Mouse (Mus musculus): ENCODE measurements around the gene Cyp27b1.
"Not testable (repeated sequence)": the region's sequence is repeated elsewhere in the genome, so short reads cannot be mapped to it uniquely, and the experiment has no call there.

Gene Cyp27b1

DNA sequence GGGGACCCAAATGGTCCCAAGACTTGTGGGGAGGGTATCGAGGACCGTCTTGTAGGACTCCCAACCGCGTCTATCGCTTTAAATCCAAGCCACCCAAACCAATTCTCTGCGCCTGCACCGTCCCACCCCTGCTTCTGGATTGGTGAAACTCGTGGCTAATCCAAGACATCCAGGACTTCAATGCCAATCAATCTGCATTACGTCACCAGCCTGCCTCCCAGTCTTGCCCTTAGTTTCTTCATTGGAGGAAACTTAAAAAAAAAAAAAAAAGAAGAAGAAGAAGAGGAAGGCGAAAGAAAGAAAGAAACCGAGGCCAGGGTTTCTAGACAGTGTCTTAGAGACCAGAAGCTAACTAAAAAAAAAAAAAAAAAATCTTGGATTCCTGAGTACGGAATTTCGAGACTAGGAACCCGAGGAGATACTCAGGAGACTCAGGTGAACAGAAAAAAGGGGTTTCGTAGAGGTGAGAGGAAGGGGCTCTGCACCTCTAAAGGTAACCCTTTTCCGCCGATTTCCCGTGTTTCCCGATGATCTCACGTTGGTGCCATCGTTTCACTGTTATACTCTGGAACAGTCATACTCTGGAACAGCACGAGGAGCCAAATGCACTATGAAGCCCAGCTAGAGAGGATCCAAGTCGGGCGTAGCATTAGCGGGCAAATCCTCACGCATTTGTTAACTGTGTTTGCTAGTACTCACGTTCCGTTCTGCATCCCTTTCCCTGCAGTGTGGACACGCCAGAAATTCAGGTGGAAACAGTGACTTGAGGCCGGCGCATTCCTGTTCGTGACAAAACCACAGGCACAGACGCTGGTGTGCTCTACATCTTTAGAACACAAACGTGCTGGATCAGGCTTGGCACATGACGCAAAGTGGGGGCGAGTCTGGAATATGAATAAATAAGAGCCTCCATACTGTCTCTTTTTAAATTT is 22.4 kb downstream of the Cyp27b1 start, which contains the start of gene Tspan31:
Tspan31 (minus strand) TSS at position 75 of the 932 bp plus-strand sequence.
- peak; percentile 98 for DNase-seq (ENCODE audit: low spot score)

DNA sequence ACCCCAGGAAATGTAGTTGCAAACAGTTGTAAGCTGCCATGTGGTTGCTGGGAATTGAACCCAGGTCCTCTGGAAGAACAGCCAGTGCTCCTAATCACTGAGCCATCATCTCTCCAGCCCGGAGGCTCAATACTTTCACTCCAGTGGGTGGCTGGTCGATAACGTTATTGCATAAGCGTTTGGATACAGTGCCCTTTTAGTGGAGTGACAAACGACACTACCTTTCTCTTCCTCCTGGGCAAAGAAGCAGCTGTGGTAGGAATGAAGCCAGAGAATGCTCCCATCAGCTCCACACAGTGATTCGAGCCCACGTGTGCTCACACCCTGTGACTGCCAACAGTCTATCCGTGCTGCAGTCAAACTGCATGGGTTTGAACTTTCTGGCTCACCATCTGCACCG is 23.2 kb downstream of the Cyp27b1 start:
- no peak for DNase-seq (ENCODE audit: low spot score)

DNA sequence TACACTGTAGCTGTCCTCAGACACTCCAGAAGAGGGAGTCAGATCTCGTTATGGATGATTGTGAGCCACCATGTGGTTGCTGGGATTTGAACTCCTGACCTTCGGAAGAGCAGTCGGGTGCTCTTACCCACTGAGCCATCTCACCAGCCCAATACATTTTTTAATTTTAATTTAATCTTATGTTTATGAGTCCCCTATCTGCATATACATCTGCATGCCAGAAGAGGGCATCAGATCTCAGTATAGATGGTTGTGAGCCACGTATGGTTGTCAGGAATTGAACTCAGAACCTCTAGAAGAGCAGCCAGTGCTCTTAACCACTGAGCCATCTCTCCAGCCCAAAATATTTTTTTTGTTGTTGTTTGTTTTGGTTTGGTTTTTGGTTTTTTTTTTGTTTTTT is 24.2 kb downstream of the Cyp27b1 start:
- DNase-seq (ENCODE audit: low spot score): not testable (repeated sequence)

DNA sequence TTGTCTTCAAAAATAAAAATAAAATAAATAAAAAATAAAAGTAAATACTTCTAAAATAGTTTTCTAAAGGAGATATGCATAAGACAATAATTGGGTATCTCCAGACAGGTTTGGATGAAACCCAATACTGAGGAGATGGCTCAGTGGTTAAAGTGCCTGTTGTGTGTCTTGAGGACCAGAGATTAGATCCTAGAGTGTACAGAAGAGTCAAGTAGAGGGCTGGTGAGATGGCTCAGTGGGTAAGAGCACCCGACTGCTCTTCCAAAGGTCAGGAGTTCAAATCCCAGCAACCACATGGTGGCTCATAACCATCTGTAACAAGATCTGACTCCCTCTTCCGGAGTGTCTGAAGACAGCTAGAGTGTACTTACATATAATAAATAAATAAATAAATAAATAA is 24.9 kb downstream of the Cyp27b1 start:
- DNase-seq (ENCODE audit: low spot score): not testable (repeated sequence)

DNA sequence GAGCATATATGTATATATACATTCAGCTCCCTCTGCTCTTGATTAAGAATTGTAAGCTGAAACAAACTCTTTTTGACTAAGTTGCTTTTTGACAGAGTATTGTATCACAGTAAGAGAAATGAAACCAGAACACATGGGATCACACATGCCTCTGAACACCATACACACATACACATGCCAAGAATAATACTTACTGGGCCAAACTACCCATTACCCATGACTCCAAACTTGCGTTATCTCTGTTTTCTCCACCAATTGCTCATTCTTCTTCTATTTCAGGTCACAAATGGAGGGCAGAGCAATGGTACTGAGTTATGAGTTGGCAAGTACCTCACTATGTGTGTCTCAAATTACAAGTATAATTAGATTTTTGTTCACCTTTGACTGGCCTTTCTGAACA is 25.9 kb downstream of the Cyp27b1 start:
- peak; percentile 65 for DNase-seq (ENCODE audit: low spot score)

DNA sequence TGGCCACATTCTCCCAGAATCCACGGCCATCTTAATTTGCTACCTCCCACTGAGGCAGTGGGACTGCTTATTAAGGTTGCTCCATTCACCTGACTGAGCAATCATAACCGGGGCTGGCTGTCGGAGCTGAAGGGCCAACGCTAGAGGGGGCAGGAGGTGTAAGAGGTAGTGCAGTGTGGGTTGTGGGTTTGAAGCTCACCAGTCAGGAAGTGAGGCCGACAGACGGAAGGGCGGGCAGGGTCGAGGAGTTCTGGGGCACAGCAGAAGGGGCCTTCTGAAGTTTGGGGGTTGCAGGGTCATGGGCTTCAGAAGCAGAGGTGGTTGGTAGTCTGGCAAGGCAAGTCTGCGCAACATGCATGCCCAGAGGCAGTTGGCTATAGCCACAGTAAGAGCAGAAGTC is 27.0 kb downstream of the Cyp27b1 start, which contains the start of gene Agap2:
Agap2 (plus strand) TSS at position 205 of the 400 bp plus-strand sequence.
- DNase-seq (ENCODE audit: low spot score): no peak

DNA sequence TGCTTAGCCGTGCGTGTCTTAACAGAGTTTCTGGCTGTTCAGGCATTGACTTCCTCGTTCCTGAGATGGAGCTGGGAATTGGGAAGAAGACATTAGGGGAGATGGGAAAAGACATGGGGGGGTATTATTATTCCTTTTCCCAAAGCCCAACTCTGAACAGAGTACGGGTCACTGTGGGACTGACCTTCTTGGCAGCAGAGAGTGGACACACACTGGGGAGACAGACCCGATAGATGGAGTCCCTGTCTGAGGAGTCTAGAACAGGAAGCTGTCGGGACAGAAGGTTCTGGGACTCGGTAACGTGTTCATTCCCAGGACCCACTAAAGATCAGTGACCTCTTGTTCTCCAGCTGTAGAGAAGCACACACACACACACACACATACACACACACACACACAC is 27.6 kb downstream of the Cyp27b1 start:
- no peak for DNase-seq (ENCODE audit: low spot score)

DNA sequence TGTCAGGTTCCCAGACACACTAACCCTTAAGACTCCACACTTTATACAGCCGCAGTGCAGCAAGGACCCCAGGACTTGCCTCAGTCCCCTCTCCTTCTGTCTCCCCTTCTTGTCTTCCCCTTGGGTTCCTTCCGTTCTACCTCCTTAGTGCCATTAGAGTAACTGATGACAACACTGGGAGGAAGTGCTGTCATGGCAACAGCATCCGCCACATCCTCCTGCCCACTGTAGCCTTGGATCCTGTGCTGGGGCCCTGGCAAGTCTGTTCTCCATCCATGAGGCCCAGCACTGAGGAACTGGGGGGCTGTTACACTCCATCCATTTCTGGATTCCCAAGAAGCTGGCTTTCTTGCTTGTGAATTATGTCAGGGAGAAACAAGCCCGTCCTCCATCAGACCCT is 28.0 kb downstream of the Cyp27b1 start:
- DNase-seq (ENCODE audit: low spot score): no peak

DNA sequence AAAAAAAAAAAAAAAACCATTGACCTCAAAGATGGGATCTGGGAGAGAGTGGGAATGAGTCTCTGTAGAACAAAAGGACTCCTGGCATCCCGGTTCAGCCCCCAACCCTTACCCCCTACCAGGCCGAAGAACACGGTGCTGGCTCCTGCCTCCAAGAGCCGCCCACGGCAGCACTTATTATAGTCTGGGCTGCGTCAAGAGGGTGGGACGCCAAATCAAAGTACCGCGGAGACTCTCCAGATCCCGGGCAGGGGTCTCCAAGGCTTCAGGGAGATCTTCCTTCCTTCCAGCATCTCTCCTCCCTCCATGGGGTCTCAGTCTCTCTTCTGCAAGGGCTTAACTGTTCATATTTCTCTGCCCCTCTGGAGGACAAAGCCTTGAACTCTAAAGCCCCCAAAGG is 29.5 kb downstream of the Cyp27b1 start:
- DNase-seq (ENCODE audit: low spot score): no peak

DNA sequence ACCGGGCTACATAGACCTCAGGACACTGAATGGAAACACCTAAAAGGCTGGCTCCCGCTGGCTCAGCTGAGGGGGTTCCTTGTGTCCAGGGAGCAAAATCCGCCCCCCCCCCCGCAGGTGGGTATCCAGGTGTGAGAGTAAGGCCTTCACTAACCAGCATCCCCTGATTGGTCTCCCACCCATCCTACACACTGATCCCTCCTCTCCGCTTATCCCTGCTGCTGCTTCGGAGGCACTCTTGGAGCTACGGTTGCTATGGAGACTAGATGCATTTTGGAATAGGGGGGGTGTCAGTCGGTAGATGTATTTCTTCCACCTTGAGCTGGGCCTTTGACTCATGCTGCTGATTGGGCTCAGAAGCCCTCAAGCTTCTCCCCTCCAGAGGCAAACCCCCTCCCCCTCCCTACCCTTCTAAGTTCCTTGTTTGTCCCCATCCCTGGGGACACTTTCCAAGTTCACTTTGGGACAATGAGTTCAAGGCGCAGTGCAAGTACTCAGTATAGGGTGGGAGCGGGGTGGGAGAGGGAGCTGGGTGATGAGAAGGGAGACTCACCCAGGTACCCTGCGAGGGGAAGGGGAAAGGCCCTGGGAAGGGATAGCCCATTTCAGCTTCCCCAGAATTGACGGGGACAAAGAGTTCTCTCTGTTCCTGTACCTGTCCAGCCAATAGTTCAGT is 30.1 kb downstream of the Cyp27b1 start:
- DNase-seq (ENCODE audit: low spot score): no peak

DNA sequence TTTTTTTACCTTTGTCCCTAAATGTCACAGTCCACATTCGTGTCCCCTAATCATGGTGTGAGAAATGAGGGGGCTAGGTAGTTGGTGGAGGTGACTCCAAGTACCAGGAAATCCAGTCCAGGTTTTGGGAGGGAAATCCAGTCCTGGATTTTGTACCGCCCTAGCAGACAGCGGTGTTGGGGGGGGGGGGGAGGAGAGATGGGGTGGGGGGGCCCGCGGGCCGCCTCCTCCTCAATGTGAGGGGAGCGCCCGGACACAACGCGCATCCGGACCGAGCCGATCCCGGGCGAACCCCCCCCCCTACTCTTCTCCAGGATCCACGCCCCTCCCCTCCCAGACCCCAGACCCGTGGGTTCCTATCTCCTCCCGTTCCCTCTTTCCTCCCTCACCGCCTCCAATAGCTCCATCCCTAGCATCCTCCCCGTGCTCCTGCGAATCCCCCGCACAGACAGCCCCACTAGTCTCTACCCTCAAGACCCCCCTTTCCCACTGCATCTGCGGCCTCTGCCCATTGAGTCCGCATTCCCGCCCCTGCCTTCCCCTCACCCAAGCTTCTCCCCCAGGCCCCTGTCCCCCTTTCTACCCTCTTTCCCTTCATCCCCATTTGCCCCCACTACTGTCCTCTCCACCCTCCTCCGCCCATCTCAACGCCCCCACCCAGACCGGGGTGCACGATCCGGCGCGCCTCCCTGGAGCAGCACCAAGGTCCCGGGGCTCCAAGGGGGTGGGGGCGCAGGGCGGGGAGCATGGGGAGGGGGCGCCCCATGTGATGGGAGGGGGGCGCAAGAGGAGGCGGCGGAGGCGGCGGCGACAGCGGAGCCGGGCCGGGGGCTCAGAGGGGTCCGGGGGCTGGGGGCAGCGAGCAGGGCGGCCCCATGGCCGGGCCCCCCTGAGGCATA is 30.9 kb downstream of the Cyp27b1 start:
- DNase-seq (ENCODE audit: low spot score): no peak

DNA sequence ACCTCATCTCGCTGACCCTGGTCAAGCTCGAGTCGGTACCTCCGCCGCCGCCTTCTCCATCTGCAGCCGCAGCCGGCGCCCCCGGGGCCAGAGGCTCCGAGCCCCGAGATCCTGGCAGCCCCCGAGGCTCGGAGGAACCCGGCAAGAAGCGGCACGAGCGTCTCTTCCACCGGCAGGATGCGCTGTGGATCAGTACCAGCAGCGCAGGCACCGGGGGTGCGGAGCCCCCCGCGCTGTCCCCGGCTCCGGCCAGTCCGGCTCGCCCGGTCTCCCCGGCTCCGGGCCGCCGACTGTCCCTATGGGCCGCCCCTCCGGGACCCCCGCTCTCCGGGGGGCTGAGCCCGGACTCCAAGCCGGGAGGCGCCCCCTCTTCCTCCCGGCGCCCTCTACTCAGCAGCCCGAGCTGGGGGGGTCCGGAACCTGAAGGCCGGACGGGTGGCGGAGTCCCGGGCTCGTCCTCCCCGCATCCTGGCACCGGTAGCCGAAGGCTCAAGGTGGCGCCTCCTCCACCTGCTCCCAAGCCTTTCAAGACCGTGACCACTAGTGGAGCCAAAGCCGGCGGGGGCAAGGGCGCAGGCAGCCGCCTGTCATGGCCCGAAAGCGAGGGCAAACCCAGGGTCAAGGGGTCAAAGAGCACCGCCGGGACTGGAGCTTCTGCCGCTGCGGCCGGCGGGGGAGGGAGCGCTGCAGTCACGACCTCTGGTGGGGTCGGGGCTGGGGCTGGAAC is 31.8 kb downstream of the Cyp27b1 start:
- no peak for DNase-seq (ENCODE audit: low spot score)

DNA sequence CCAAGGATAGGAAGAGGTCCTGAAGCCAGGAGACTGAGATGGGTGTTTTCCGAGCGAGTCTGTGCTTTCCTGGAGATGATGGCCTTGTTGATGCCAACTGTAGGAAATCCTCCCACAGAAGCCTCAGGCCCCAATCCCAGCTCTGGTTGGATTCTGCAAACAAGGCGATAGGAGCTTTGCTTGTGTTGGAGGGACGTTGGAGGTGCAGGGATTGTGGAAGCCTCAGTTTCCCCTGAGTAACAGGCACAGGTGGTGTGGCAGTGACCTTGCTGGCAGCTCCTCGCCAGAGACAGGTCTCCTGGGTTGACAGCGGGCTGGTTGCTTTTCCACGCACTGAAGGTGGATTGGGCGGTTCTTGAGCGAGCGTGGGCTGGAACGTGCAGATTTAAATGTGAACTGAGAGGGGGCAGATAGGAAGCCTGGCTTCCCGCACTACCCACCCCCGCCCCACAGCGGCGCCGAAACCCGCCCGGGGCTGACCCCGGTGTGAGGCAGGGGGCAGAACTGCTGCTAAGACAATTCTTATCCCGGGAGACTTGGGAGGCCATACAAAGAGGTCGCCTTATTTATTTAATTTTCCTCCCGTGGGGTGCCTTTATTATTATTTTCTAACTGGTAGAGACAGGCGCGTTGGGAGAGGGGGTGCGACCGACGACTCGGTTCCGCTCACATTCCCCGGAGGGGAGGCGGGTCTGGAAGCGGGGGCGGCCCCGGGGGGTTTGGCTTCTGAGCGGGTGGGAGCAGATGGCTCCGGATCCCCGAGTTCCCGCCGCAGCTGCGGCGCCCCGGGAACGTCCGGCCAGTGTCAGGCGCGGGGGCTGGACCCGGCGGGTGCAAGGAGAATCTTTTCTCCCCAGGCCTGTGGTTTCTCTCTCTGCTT is 33.1 kb downstream of the Cyp27b1 start:
- DNase-seq (ENCODE audit: low spot score): no peak

DNA sequence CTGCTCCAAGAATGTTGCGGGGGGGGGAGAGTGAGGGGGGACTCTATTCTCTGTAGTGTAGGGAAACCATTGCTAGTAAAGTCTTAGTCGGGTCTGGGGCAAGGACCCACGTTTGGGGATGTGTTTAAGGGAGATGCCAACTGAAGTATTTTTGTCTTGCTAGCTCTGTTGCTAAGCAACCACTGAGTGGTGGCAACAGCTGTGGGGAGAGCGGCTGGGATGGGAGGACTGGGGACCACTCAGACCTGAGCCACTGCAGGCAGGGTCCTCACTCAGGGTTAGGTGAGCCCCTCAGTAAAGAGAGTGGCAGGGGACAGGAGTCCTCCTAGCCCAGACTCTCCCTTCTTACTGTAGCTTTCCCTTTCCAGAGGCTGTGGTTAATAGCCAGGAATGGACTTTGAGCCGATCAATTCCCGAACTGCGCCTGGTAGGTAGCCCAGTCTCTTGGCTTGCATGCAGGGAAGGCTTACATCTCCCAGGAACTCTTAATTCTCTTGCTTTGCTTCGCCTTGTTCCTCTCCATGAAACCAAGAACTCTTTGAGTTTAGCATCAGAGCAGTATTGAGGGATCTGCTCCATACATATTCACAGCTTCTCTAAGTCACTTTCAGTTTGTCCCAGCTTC is 34.1 kb downstream of the Cyp27b1 start:
- DNase-seq (ENCODE audit: low spot score): no peak

DNA sequence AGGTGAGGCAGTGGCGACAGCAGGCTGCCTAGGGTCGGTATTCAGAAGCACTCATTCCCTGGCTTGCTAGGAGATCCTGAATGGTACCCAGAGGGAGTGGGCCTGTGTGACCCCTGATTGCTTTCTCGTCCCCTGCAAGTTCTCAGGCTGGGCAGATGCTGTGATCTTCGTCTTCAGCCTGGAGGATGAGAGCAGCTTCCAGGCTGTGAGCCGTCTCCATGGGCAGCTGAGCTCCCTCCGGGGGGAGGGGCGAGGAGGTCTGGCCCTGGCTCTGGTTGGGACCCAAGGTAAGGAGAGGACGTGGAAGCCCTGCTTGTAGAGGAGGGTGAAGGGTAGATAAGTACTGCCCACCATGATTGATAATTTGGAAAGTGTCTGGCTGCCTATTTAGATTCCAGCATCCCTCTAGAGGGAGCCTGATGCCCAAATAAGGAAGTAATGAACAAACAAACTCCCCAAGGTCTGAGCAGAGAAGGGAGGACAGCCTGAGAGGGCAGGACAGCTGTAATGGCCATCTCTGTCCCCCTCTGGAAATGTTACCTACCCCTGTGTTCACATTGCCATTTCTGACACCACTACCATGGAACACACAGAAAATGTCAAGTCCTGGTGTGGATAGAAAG is 35.4 kb downstream of the Cyp27b1 start:
- DNase-seq (ENCODE audit: low spot score): no peak

DNA sequence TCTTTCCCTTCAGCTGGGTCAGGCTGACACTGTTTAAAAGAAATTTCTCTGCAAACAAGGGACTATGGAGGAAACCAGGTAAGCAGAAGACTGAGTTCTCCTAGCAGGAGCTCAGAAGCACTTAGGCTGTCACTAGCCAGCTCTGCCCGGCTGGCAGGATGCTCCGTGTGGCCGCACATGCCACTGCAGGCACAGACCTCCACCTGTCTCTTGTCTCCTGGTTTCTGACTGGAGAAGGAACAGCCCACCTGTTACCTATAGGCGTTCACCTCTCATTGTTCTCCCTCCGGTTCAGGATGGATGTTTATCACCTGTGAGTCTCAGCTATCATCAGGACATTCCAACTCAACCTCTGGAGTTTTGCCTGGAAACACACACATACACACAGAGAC is 35.9 kb downstream of the Cyp27b1 start:
- no peak for DNase-seq (ENCODE audit: low spot score)

DNA sequence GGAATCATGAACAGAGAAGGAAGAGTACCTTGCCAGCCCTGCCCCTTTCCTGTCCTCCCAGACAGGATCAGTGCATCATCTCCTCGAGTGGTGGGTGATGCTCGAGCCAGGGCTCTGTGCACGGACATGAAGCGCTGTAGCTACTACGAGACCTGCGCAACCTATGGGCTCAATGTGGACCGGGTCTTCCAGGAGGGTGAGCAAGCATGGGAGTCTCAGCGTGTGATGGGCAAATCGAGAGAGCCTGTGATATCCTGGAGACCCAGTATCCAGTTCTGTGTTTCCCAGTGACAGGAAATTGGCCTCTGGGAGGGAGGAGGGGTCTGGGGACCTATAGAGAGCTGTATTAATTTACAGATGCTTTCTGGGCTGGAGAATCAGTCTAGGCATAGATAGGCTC is 37.0 kb downstream of the Cyp27b1 start:
- no peak for DNase-seq (ENCODE audit: low spot score)

DNA sequence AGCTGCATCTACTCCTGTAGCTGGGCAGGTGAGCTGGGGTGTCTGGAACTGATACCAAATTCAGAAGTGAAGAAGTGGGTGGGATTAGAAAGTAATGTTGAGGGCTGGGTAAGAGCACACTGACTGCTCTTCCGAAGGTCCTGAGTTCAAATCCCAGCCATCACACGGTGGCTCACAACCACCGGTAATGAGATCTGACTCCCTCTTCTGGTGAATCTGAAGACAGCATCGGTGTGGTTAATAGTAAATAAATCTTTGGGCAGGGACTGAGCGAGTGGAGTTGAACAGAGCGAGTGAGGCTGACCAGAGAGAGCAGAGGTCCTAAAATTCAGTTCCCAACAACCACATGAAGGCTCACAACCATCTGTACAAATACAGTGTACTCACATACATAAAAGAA is 37.6 kb downstream of the Cyp27b1 start:
- DNase-seq (ENCODE audit: low spot score): no peak

DNA sequence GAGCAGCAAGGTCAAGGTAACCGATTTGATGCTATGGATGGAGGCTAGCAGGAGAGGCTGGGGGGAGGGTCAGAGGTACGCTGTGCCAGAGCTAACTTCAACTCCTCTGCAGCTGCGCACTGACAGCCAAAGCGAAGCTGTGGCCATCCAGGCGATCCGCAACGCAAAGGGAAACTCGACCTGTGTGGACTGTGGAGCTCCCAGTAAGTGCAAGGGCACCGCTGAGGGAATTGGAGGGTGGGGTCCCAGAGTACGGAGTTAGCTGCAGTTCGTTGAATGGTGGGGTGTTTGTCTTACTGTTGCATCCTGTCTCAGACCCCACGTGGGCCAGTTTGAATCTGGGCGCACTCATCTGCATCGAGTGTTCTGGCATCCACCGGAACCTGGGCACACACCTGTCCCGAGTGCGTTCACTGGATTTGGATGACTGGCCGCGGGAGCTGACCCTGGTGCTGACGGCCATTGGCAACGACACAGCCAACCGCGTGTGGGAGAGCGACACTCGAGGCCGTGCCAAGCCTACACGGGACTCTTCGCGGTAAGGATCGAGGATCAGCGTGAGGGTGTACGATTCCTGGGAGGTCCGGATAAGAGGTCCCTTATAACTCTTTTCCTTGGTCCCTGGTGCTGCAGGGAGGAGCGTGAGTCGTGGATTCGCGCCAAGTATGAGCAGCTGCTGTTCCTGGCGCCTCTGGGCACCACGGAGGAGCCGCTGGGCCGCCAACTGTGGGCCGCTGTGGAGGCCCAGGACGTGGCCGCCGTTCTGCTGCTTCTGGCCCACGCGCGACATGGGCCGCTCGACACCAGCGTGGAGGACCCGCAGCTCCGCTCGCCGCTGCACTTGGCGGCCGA is 42.7 kb downstream of the Cyp27b1 start:
- no peak for DNase-seq (ENCODE audit: low spot score)
